Mouse (Mus musculus) embryonic stem cell, embryonic (primary cell): ENCODE measurements around the gene Prkca.

ENCODE experiments used
- CTCF ChIA-PET, 4 experiments: fragments of 300-600 bp in 2 of 4; fragments of 350-600 bp in 2 of 4; sonication (Branson Sonifier 250); formaldehyde crosslinking; loops; one replicate each; lab custom pipeline; 2022; ENCODE audit warnings: inconsistent platforms in 2 of 4; lab: Charles Lee
- POLR2A ChIA-PET, 4 experiments: fragments of 300-600 bp in 2 of 4; fragments of 350-600 bp in 2 of 4; sonication (Branson Sonifier 250); formaldehyde crosslinking; loops; one replicate each; lab custom pipeline; 2022; ENCODE audit warnings: antibody characterized with exemption in 4 of 4, inconsistent platforms in 1 of 4; lab: Charles Lee

Prkca gene

GRCm38 (mm10) chr11:107905364-107905763, 438.4 kb downstream of the Prkca start:
- POLR2A ChIA-PET = interaction anchor here in 3 of 4 experiments (0.6 to 1.7 kb wide), 4 partner anchors 15 to 541 kb away, joined by 3 to 6 read pairs (median 4); no protein-coding TSS in a partner anchor
- CTCF ChIA-PET = interaction anchor here (0.7 to 1.9 kb wide), 7 partner anchors 8 to 77 kb away, joined by 3 to 10 read pairs (median 4); no protein-coding TSS in a partner anchor

GRCm38 (mm10) chr11:107903966-107904605, 439.6 kb downstream of the Prkca start:
- CTCF ChIA-PET = interaction anchor here (0.9 to 1.9 kb wide), 7 partner anchors 9 to 79 kb away, joined by 3 to 11 read pairs (median 6); no protein-coding TSS in a partner anchor
- POLR2A ChIA-PET = interaction anchor here in 1 of 4 experiments (1.4 to 1.5 kb wide), 2 partner anchors 16 to 76 kb away, joined by 3 to 4 read pairs; no protein-coding TSS in a partner anchor

- CTCF ChIA-PET = interaction anchor here (0.6 to 3.6 kb wide), 17 partner anchors 9 to 1723 kb away, joined by 3 to 40 read pairs (median 4); partner anchors contain the start of gene Cacng5 (in 1 of the 4)
- POLR2A ChIA-PET = interaction anchor here in 1 of 4 experiments (1.0 kb wide), 1 partner anchor 94 kb away, joined by 3 read pairs; no protein-coding TSS in a partner anchor
Measured at GRCm38 (mm10) chr11:107900470-107900869, 443.3 kb downstream of the Prkca start.

GRCm38 (mm10) chr11:107898698-107899097, 445.0 kb downstream of the Prkca start:
- ChIA-PET POLR2A (interaction anchor here in 1 of 4 experiments (0.7 kb wide), 1 partner anchor 187 kb away, joined by 6 read pairs; no protein-coding TSS in a partner anchor), CTCF (interaction anchor here in 1 of 4 experiments (0.6 kb wide), 1 partner anchor 96 kb away, joined by 3 read pairs; no protein-coding TSS in a partner anchor)

- ChIA-PET POLR2A (interaction anchor here in 1 of 4 experiments (1.2 kb wide), 1 partner anchor 87 kb away, joined by 3 read pairs; no protein-coding TSS in a partner anchor), CTCF (interaction anchor here in 3 of 4 experiments (1.0 to 2.3 kb wide), 3 partner anchors 31 to 135 kb away, joined by 3 to 7 read pairs (median 5); no protein-coding TSS in a partner anchor)
Measured at GRCm38 (mm10) chr11:107895635-107896034, 448.1 kb downstream of the Prkca start.

- CTCF ChIA-PET = interaction anchor here (0.6 to 1.9 kb wide), 20 partner anchors 9 to 580 kb away, joined by 3 to 15 read pairs (median 4); no protein-coding TSS in a partner anchor
- POLR2A ChIA-PET = interaction anchor here in 3 of 4 experiments (0.7 to 1.3 kb wide), 3 partner anchors 91 to 103 kb away, joined by 3 to 4 read pairs (median 3); no protein-coding TSS in a partner anchor
Measured at GRCm38 (mm10) chr11:107891377-107891776, 452.4 kb downstream of the Prkca start.

- ChIA-PET POLR2A (no interaction called here), CTCF (interaction anchor here in 3 of 4 experiments (0.6 to 1.6 kb wide), 5 partner anchors 13 to 357 kb away, joined by 3 read pairs; no protein-coding TSS in a partner anchor)
Measured at GRCm38 (mm10) chr11:107887342-107887741, 456.4 kb downstream of the Prkca start.
